Mouse (Mus musculus): Measurements from ENCODE around the gene Hdac10. TPM values are rescaled to one million over a fixed set of nuclear protein-coding genes. Genes with fewer than 3 reads are reported as not detected.

Gene Hdac10
- total and polyA plus RNA-seq, 3 experiments, result 8.2 to 17.7 (median 9.5) TPM

- no peak overlapping the region for H3K27ac ChIP-seq (ENCODE audit: insufficient read depth, low read depth)
- no peak overlapping the region for H3K4me3 ChIP-seq (replicated peaks in 1 of 3; ENCODE audit: low read depth in 2 of 3, low read length in 2 of 3, poor library complexity in 1 of 3)
- no peak for DNase-seq (ENCODE audit: extremely low read depth)
- H3K4me2 ChIP-seq (ENCODE audit: insufficient read depth, low read depth, poor library complexity, severe bottlenecking), result no peak overlapping the region
- H3K9me3 ChIP-seq (replicated peaks; ENCODE audit: low read length), result no peaks in the 10 kb centered on the region
- in situ Hi-C loops (cut with MboI; ENCODE audit: low pct_ligation_motif_present, low pct_unique_long_range_greater_than_20kb, low sequenced_read_pairs) (no loop called here), dilution Hi-C loops (cut with MboI; ENCODE audit: extremely low pct_ligation_motif_present, extremely low pct_unique_long_range_greater_than_20kb, low sequenced_read_pairs) (no loop called here)
- no peak overlapping the region for H3K9ac ChIP-seq (ENCODE audit: insufficient read depth, low read depth)
- H3K36me3 ChIP-seq (replicated peaks in 1 of 2; ENCODE audit: control insufficient read depth in 1 of 2, insufficient read depth in 1 of 2, low read length in 1 of 2), result peaks cover 7 to 27% of the 10 kb centered on the region in 2 experiments
- H3K27me3 ChIP-seq (replicated peaks), result peaks cover 31% of the 10 kb centered on the region
- peaks cover 14 to 31% of the 10 kb centered on the region in 2 experiments for H3K4me1 ChIP-seq (ENCODE audit: control insufficient read depth in 1 of 2, insufficient read depth in 2 of 2)
- no peaks in the 10 kb centered on the region for H3K79me2 ChIP-seq (replicated peaks; ENCODE audit: control insufficient read depth, extremely low read depth, insufficient read depth, poor library complexity, severe bottlenecking)
- TF ChIP-seq ZKSCAN1 (IDR thresholded peaks at IDR 0.05; ENCODE audit: borderline replicate concordance, low read depth, low read length), result no peak
- TF ChIP-seq MEF2A (IDR thresholded peaks at IDR 0.05; ENCODE audit: borderline replicate concordance, low read depth, low read length), result no peak
- TF ChIP-seq MXI1 (IDR thresholded peaks at IDR 0.05; ENCODE audit: low read depth, low read length), result no peak
Observed at GRCm38 (mm10) chr15:89145813-89146350, 17.4 kb upstream of the Hdac10 start.

GRCm38 (mm10) chr15:89144965-89145364 lies 16.5 kb upstream of the Hdac10 start:
- Histone ChIP-seq H3K4me3 (replicated peaks in 1 of 3; ENCODE audit: low read depth in 2 of 3, low read length in 2 of 3, poor library complexity in 1 of 3) (no peak overlapping the region), H3K27me3 (replicated peaks) (peaks cover 34% of the 10 kb centered on the region), H3K36me3 (replicated peaks in 1 of 2; ENCODE audit: control insufficient read depth in 1 of 2, insufficient read depth in 1 of 2, low read length in 1 of 2) (peaks cover 7 to 27% of the 10 kb centered on the region in 2 experiments), H3K27ac (ENCODE audit: insufficient read depth, low read depth) (no peak overlapping the region), H3K4me2 (ENCODE audit: insufficient read depth, low read depth, poor library complexity, severe bottlenecking) (no peak overlapping the region), H3K9me3 (replicated peaks; ENCODE audit: low read length) (no peaks in the 10 kb centered on the region), H3K4me1 (ENCODE audit: control insufficient read depth in 1 of 2, insufficient read depth in 2 of 2) (peaks cover 10 to 27% of the 10 kb centered on the region in 2 experiments), H3K9ac (ENCODE audit: insufficient read depth, low read depth) (no peak overlapping the region), H3K79me2 (replicated peaks; ENCODE audit: control insufficient read depth, extremely low read depth, insufficient read depth, poor library complexity, severe bottlenecking) (no peaks in the 10 kb centered on the region)
- TF ChIP-seq POLR2A (IDR thresholded peaks at IDR 0.05; ENCODE audit: low read depth, low read length) (no peak), RAD21 (IDR thresholded peaks at IDR 0.05; ENCODE audit: low read depth, low read length) (no peak), TBP (conservative IDR thresholded peaks at IDR 0.05; ENCODE audit: low read depth, low read length) (no peak), MXI1 (IDR thresholded peaks at IDR 0.05; ENCODE audit: low read depth, low read length) (no peak), USF1 (IDR thresholded peaks at IDR 0.05; ENCODE audit: low read depth, low read length) (no peak), MAZ (IDR thresholded peaks at IDR 0.05; ENCODE audit: low read depth, low read length) (no peak), E2F4 (IDR thresholded peaks at IDR 0.05; ENCODE audit: insufficient replicate concordance, low read depth, low read length) (no peak), BHLHE40 (IDR thresholded peaks at IDR 0.05; ENCODE audit: low read depth, low read length) (no peak), UBTF (IDR thresholded peaks at IDR 0.05; ENCODE audit: low read depth, low read length) (no peak), MAFK (IDR thresholded peaks at IDR 0.05; ENCODE audit: insufficient replicate concordance, low read length) (no peak), MAX (IDR thresholded peaks at IDR 0.05; ENCODE audit: low read length) (no peak), MEF2A (IDR thresholded peaks at IDR 0.05; ENCODE audit: borderline replicate concordance, low read depth, low read length) (no peak), HCFC1 (IDR thresholded peaks at IDR 0.05; ENCODE audit: low read depth, low read length) (no peak)
- in situ Hi-C loops (cut with MboI; ENCODE audit: low pct_ligation_motif_present, low pct_unique_long_range_greater_than_20kb, low sequenced_read_pairs) (no loop called here), dilution Hi-C loops (cut with MboI; ENCODE audit: extremely low pct_ligation_motif_present, extremely low pct_unique_long_range_greater_than_20kb, low sequenced_read_pairs) (no loop called here)
- DNase-seq (ENCODE audit: extremely low read depth), result no peak
